Mouse (Mus musculus): ENCODE results near the gene H2afy. TPM values are rescaled to one million over a fixed set of nuclear protein-coding genes. Genes with fewer than 3 reads are reported as not detected.

The H2afy gene
- total and polyA plus RNA-seq, 3 experiments = 148 to 162 (median 153) TPM

DNA sequence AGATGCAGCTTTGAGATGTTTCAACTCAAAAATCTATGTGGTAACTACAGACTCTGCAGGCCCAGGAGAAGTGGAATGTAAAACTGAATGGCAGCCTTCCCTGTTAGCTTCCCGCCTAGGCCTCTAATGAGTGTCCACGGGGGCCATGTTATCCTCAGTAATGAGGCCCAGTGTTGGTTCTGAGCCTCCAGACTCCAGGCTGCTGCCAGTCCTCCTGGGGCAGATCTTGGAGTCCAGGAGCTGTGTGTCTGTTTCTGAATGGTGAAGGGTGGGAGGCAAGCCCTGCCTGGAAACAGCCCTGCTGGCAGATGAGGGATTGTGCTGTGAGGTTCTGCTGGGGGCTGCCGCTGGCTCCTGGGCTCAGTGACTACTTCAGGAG is 32.2 kb upstream of the H2afy start:
- dilution Hi-C loops (cut with MboI; ENCODE audit: extremely low pct_ligation_motif_present, extremely low pct_unique_long_range_greater_than_20kb, low sequenced_read_pairs) = no loop called here
- no peak overlapping the region for H3K9ac ChIP-seq (ENCODE audit: insufficient read depth, low read depth)
- no peaks in the 10 kb centered on the region for H3K9me3 ChIP-seq (replicated peaks; ENCODE audit: low read length)
- in situ Hi-C loops (cut with MboI; ENCODE audit: low pct_ligation_motif_present, low pct_unique_long_range_greater_than_20kb, low sequenced_read_pairs) = no loop called here
- no peak overlapping the region for H3K4me3 ChIP-seq (replicated peaks in 1 of 3; ENCODE audit: low read depth in 2 of 3, low read length in 2 of 3, poor library complexity in 1 of 3)
- TF ChIP-seq JUN (IDR thresholded peaks at IDR 0.05; ENCODE audit: insufficient read depth, low read depth, low read length) (no peak), RCOR1 (conservative IDR thresholded peaks at IDR 0.05; ENCODE audit: low read depth, low read length) (no peak), KAT2A (IDR thresholded peaks at IDR 0.05; ENCODE audit: insufficient replicate concordance, low read length) (no peak), ETS1 (conservative IDR thresholded peaks at IDR 0.05; ENCODE audit: low read depth, low read length) (no peak), GABPA (IDR thresholded peaks at IDR 0.05; ENCODE audit: insufficient replicate concordance, low read depth, low read length) (no peak)
- H3K79me2 ChIP-seq (replicated peaks; ENCODE audit: control insufficient read depth, extremely low read depth, insufficient read depth, poor library complexity, severe bottlenecking) = no peaks in the 10 kb centered on the region
- no peak overlapping the region for H3K4me2 ChIP-seq (ENCODE audit: insufficient read depth, low read depth, poor library complexity, severe bottlenecking)
- peaks cover 23 to 73% of the 10 kb centered on the region in 2 experiments for H3K4me1 ChIP-seq (ENCODE audit: control insufficient read depth in 1 of 2, insufficient read depth in 2 of 2)
- no peaks in the 10 kb centered on the region for H3K27me3 ChIP-seq (replicated peaks)
- no peak for DNase-seq (ENCODE audit: extremely low read depth)
- H3K27ac ChIP-seq (ENCODE audit: insufficient read depth, low read depth) = no peak overlapping the region
- H3K36me3 ChIP-seq (replicated peaks in 1 of 2; ENCODE audit: control insufficient read depth in 1 of 2, insufficient read depth in 1 of 2, low read length in 1 of 2) = no peaks in the 10 kb centered on the region

DNA sequence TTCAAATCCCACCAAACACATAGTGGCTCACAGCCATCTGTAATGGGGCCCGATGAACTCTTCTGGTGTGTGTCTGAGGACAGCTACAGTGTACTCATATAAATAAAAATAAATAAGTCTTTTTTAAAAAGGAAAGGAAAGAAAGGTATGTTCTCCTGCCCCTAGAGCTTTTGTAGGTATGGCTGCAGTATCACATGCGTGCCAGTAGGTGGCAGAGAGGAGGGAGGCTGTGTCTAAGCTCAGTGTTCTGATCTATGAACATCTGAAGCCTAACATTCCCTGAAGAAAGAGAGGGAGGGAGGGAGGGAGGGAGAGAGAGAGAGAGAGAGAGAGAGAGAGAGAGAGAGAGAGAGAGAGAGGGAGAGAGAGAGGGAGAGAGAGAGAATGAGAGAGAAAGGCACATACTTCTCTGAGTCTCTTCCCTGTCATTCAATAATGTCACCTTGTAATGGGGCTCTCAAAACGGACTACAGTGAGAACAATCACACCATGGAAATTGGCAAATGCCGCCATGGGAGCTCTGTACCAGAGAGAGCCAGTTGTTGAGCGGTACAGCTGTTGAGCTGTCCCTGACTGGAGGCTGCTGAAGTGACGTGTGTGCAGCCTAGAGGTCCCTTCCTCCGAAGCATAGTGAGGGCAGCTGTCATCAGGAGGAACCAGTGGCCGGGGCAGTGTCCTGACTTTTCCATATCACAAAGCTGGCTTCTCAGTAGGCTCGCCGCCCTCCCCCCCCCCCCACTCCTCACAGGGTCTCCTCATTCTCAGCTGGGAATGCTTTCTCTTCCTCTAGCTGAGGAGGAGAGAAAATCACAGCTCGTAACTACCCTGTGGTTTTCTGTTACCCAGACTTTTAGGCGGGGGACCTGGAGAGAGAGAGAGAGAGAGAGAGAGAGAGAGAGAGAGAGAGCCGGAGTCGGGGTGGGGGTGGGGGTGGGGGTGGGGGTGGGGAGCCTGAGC is 31.6 kb upstream of the H2afy start:
- no peaks in the 10 kb centered on the region for H3K79me2 ChIP-seq (replicated peaks; ENCODE audit: control insufficient read depth, extremely low read depth, insufficient read depth, poor library complexity, severe bottlenecking)
- dilution Hi-C loops (cut with MboI; ENCODE audit: extremely low pct_ligation_motif_present, extremely low pct_unique_long_range_greater_than_20kb, low sequenced_read_pairs) = no loop called here
- H3K4me3 ChIP-seq (replicated peaks in 1 of 3; ENCODE audit: low read depth in 2 of 3, low read length in 2 of 3, poor library complexity in 1 of 3) = no peak overlapping the region
- no peaks in the 10 kb centered on the region for H3K36me3 ChIP-seq (replicated peaks in 1 of 2; ENCODE audit: control insufficient read depth in 1 of 2, insufficient read depth in 1 of 2, low read length in 1 of 2)
- no peak overlapping the region for H3K9ac ChIP-seq (ENCODE audit: insufficient read depth, low read depth)
- H3K27ac ChIP-seq (ENCODE audit: insufficient read depth, low read depth) = no peak overlapping the region
- in situ Hi-C loops (cut with MboI; ENCODE audit: low pct_ligation_motif_present, low pct_unique_long_range_greater_than_20kb, low sequenced_read_pairs) = no loop called here
- no peak for DNase-seq (ENCODE audit: extremely low read depth)
- TF ChIP-seq JUND (conservative IDR thresholded peaks at IDR 0.05; ENCODE audit: low read depth, low read length) (no peak), IRF4 (IDR thresholded peaks at IDR 0.05; ENCODE audit: low read depth, low read length) (no peak), GABPA (IDR thresholded peaks at IDR 0.05; ENCODE audit: insufficient replicate concordance, low read depth, low read length) (no peak), SMC3 (IDR thresholded peaks at IDR 0.05; ENCODE audit: low read depth, low read length) (peak; percentile 59), TCF12 (IDR thresholded peaks at IDR 0.05; ENCODE audit: low read depth, low read length) (no peak), ZNF384 (IDR thresholded peaks at IDR 0.05; ENCODE audit: low read depth, low read length) (no peak), CHD2 (IDR thresholded peaks at IDR 0.05; ENCODE audit: low read length) (no peak), TBP (conservative IDR thresholded peaks at IDR 0.05; ENCODE audit: low read depth, low read length) (no peak), CTCF (conservative IDR thresholded peaks at IDR 0.05 in 1 of 2, IDR thresholded peaks at IDR 0.05 in 1 of 2; ENCODE audit: low read depth in 2 of 2, low read length in 2 of 2) (peak; percentile 32 to 74; a peak in 3 of 4 replicates), RAD21 (IDR thresholded peaks at IDR 0.05; ENCODE audit: low read depth, low read length) (peak; percentile 27), NRF1 (IDR thresholded peaks at IDR 0.05; ENCODE audit: low read depth, low read length) (no peak), RCOR1 (conservative IDR thresholded peaks at IDR 0.05; ENCODE audit: low read depth, low read length) (no peak), POLR2AphosphoS2 (IDR thresholded peaks at IDR 0.05; ENCODE audit: low read depth, low read length) (no peak), MYC (IDR thresholded peaks at IDR 0.05; ENCODE audit: low read depth, low read length) (no peak), POLR2A (IDR thresholded peaks at IDR 0.05; ENCODE audit: low read depth, low read length) (no peak), EP300 (IDR thresholded peaks at IDR 0.05; ENCODE audit: low read length) (no peak)
- no peak overlapping the region for H3K4me2 ChIP-seq (ENCODE audit: insufficient read depth, low read depth, poor library complexity, severe bottlenecking)
- no peaks in the 10 kb centered on the region for H3K27me3 ChIP-seq (replicated peaks)
- no peaks in the 10 kb centered on the region for H3K9me3 ChIP-seq (replicated peaks; ENCODE audit: low read length)
- peaks cover 27 to 73% of the 10 kb centered on the region in 2 experiments for H3K4me1 ChIP-seq (ENCODE audit: control insufficient read depth in 1 of 2, insufficient read depth in 2 of 2)

Measured in CH12.LX (cell line).